Mouse (Mus musculus) heart, adult 8-10 months (tissue): ENCODE results near the gene Wdr63. TPM values are rescaled to one million over a fixed set of nuclear protein-coding genes. Genes with fewer than 3 reads are reported as not detected.

Experiments
- DNase-seq: peaks from one replicate; pipeline ENCODE4 v3.0.0; 2022; ENCODE audit warnings: low spot score
- total RNA-seq, 4 experiments: library from RNA; stranded (reverse); gene quantifications; 2 replicates each; pipeline ENCODE4 v1.2.4; 2022

The Wdr63 gene
- total RNA-seq, 4 experiments from 2014 or later: not detected

DNA sequence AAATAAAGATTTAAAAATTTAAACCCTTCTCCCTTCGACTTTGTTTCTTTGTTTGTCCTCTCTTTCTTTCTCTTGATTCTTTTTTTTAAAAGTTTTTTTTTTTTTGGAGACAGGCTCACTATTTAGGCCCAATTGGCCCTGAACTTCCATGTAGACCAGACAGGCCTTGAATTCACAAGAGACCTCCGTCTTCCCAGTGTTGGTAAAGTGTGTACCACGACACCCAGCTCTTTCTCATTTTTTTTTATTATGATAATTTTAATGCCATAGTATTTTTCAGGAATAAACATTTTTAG is 14.1 kb upstream of the Wdr63 start:
- no peak for DNase-seq

DNA sequence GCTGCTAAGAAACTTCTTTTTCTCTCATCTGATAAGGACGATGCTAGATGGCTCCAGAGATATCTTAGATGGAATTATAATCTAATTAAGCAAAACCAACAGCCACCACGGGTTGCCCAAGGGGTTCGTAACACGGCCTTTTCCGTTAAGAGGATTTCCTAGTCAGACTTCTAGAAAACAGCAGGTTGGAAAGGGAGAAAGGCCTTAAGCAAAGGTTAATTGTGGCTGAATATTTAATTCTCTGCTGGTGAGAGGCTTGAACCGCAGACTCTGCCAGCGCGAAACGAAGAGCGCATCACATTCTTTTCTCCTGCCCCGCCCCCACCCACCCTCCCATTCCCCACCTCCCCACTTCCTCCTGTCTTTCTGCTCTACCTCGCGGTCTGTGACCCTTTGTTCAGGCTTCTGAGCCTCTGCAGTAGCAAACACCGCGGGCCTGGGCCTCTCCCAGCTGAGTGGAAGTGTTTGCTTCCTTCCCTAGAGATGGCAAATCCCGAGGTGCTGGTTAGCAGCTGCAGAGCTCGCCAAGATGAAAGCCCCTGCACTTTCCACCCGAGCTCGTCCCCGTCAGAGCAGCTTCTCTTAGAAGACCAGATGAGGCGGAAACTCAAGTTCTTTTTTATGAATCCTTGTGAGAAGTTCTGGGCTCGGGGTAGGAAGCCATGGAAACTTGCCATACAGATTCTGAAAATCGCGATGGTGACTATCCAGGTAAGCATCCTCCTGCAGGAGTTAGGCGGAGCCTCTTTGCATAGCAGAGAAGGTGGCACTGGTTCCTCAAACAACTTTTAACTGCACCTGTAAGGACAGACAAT is 13.6 kb upstream of the Wdr63 start:
- no peak for DNase-seq

DNA sequence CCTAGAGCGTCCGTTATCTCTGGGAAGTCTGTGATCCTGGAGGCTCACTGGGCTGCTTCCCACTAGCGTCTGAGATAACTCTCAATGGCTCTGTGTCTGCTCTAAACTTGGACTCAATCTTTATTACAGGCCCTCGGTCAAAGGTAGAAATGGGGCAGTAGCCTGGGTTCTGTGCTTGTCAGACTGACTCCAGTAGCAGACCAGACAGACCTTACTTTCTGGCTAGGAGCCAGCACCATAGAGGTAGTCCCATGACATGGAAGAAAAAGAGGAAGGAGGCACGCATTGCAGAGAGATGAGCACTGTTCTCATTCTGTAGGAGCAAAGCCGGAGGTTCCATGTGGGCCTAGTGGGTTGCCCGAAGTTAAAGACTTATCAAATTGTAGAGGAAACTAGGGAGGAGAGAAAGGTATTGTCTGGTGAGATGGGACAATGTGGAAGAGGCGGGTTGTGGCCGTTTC is 10.1 kb upstream of the Wdr63 start:
- DNase-seq: no peak

DNA sequence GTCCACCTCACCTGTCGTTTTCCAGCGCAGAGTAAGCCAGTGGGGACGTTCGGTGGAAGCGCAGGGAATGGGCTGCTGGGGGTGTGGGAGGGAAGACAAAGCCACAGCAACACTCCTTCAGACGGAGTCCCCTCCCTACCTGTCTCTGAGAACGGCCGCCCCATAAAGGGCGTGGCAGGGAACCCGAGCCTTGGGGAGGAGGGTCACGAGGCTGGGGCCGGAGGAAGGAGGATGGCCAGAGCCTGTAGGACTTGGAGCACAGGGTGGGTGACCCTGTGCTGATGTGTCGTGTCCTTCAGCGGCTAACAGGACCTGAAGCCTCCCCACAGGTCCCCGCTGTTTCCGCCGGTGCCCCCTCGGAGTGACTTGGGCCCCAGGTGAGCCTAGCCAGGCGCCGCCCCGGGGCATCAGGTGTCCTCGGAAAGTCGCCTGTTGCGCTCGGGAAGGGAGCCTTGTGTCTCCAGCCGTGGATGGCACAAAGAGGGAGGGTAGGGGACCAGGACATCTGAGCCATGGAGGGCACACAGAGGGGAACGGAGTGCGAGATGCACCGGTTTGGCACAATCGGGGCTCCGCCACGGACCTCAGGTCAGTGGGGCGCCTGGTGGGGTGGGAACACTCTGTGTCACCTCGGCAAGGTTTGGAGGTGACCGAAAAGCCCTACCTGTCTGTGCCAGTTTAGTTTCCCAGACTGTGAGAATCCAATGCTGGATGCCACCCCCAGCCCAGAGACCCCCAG is 9.5 kb upstream of the Wdr63 start, which contains the start of gene Mcoln3:
TSS of gene Mcoln3 (plus strand) at position 193 of the 739 bp plus-strand sequence.
- no peak for DNase-seq

DNA sequence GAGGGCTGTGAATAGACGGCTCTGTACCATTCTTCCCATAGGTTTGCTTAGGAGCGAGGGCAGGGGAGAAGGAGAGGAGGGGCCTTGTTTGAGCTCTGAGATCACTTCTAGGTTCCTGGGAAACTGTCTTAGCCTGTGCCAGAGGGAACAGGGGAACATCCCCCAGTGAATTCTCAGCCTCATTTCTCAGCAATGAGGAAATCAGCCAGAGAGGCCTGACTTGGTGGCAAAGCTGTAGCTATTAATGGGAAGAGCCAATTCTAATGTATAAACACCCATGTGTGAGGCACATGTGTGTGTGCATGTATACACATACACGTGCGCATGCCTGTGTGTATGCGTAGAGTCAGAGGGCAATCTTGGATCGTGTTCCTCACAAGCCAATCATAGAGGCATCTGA is 3.0 kb upstream of the Wdr63 start:
- no peak for DNase-seq

- peak; percentile 56 for DNase-seq
These were observed 2.4 kb upstream of the Wdr63 start for GRCm38 (mm10) chr3:146110358-146110757.

GRCm38 (mm10) chr3:146108945-146109344 is 1.0 kb upstream of the Wdr63 start:
- DNase-seq: no peak

DNA sequence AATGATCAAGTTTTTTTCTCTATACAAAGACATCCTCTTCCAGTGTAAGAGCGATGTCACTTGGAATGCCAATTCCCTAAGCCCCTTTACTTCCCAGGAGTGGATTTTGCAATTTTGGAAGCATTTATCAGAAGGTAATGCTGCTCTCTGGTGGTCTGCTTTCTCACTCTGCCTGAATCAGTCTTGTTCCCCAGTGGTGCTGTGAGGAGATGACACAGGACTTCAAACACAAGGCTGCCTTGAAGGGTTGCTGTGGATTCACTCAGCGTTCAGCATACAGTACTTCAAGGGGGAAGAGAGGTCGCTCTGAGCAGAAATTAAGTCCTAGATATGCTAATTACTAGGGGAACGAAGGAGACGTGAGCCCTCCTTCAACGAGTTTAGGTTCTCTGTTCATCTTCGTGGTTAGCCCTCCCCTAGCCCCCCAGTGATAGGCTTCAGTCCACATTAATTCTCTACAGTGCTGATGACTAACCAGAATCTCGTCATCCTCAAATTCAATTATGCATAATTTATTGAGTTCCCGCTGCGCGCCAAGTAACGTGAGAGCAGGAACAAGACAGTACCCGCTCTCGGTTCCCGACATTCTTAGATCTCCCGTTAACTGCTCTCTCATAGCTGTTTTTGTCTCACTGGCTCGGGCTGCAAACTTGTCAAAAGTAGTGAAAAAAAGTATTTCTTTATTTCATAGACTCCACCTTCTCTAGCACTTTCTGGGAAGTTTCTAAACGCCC is 647 bp downstream of the Wdr63 start:
- DNase-seq: no peak

DNA sequence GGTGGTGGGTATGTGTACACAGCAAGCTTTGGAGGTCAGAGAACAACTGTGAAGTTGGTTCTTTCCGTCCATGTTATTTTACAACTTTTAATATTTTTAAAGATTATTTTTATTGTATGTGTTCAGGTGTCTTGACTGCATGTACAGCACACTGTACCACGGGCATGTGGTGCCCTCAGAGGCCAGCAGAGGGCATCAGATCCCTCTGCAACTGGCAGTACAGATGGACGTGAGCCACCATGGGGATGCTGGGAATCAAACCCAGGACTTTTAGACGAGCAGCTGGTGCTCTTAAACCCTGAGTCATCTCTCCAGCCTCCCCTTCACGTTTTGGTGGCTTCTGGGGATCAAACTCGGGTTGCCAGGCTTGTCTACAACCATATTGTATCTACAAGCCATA is 5.9 kb downstream of the Wdr63 start:
- DNase-seq: no peak

GRCm38 (mm10) chr3:146099925-146100324 is 8.0 kb downstream of the Wdr63 start:
- no peak for DNase-seq

- no peak for DNase-seq
These were observed 10.1 kb downstream of the Wdr63 start for GRCm38 (mm10) chr3:146097861-146098260.

DNA sequence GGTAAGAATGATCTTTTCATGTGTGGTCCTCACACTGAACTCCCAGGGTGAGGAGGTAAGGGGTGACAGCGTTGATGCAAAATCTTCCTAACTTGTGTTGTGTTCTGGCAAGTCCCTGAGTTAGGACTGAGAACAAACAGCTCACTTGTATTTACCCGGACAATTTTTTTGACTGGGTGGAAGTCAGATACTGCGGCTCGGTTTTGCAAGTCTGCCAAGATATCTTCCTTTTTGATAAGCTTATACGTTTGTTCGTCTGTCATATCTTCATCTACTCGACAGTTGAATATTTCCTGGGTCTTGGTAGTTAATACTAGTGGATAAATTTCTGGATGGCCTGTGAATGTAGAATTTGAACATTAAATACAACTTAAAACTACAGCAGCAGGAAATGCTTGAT is 10.9 kb downstream of the Wdr63 start:
- no peak for DNase-seq

GRCm38 (mm10) chr3:146095066-146095465 is 12.9 kb downstream of the Wdr63 start:
- no peak for DNase-seq

- DNase-seq: no peak
These were observed 16.8 kb downstream of the Wdr63 start for GRCm38 (mm10) chr3:146090988-146091657.

DNA sequence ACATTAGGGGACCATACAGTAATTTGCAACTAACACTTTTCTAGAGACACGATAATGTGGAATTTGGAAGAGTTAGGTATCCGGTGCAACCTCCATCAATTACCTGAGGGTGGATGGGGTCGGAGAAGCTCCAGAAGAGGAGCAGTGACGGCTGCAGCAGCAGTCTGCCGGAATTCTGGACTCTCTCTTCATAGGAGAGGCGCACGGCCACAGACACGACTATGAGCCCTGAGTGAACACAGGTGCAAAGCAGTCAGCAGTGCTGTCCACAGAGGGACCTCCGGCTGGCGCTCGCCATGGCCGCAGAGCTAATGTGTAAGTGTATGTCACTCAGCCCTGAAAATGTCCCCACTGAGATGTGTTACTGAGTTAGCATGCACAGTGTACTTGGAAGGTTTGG is 27.7 kb downstream of the Wdr63 start:
- DNase-seq: no peak

- DNase-seq: peak; percentile 19
These were observed 35.1 kb downstream of the Wdr63 start for GRCm38 (mm10) chr3:146072780-146073179.

- DNase-seq: no peak
These were observed 38.7 kb downstream of the Wdr63 start for GRCm38 (mm10) chr3:146069276-146069675.

GRCm38 (mm10) chr3:146063146-146063545 is 44.8 kb downstream of the Wdr63 start:
- no peak for DNase-seq

GRCm38 (mm10) chr3:146059356-146059926 is 48.5 kb downstream of the Wdr63 start:
- no peak for DNase-seq

DNA sequence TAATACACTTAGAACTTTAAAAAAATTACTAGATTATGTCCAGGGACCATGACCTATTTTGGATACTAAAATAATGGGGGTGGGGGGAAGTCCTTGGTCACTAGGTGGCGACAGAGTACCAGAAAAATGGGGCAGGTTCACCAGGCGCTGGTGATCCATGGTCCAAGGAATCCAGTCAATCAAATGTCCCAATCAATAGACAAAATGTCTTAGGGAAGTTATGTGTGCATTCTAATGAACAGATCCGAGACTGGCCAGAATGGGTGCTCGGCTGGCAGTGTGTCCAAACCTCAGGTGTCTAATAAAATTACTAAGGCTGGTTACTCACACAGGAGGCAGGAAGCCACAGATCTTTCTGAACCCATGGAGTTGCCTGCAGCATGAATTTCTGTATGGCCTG is 49.7 kb downstream of the Wdr63 start:
- peak; percentile 38 for DNase-seq

DNA sequence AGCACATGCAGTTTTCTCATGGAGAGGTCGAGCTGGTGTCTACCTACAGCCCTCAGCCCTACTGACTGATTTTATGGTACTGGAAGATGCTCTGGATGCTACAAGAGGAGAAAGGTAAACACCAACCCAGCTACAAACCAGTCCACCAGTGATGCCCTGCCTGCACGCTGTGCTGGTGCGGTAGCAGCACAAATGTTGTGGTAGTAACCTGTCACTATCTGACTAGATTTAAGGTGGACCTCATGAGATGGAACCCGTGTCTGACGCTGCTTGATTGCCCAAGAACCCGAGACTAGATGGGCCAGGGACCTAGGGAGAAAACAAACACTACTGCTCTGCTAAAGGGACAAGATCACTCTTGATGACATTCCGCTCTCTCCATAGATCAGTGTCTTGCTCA is 50.8 kb downstream of the Wdr63 start:
- DNase-seq: no peak

DNA sequence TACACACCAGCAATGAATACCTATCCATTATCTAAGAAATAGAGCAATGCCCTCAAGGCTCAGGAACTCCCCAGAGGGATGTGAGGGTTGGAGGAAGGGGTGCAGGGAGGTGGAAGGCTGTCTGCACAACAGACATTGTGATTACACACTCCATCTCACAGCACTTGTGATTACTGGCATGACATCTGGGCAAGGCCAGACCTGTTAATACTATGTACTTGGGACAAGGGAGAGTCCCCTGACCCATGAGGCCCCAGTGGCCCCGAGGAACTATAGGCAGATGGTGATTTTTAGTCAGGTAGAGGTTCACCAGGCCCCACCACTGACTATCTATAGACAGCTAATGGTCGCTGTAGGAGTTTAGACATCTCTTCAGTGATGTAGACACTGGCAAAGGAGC is 54.1 kb downstream of the Wdr63 start:
- no peak for DNase-seq
